Mouse (Mus musculus) stomach, postnatal 0 days (tissue): ENCODE measurements at regions not wholly inside any gene's neighbourhood (a gene's known extent, or its start where the extent isn't known, plus 50 kb on each side); places are given as distances from the start of the nearest gene placed in this dataset.

ENCODE experiments used
- ATAC-seq: fragments of 200-750 bp; cut with Nextera tagmentation; 2 replicates; pipeline ENCODE4 v1.8.0; 2017; ENCODE audit not compliant: low FRiP score, low TSS enrichment
- DNase-seq: peaks from one replicate; pipeline ENCODE4 v3.0.0-alpha.2; 2016; ENCODE audit warnings: low spot score
- H3K27ac ChIP-seq: fragments of 300-500 bp; sonication (generic); replicated peaks from 2 replicates; pipeline ENCODE4 v1.5.1; 2014; ENCODE audit warnings: mild to moderate bottlenecking, control low read depth
- H3K27me3 ChIP-seq: fragments of 300-500 bp; sonication (generic); 2 replicates; pipeline ENCODE4 v1.6.1; 2014; ENCODE audit warnings: low read length; ENCODE audit not compliant: control insufficient read depth, insufficient read depth
- H3K36me3 ChIP-seq: fragments of 300-500 bp; sonication (generic); 2 replicates; pipeline ENCODE4 v1.6.1; 2014; ENCODE audit warnings: low read length, mixed read lengths; ENCODE audit not compliant: control insufficient read depth, insufficient read depth
- H3K4me1 ChIP-seq: fragments of 300-500 bp; sonication (generic); replicated peaks from 2 replicates; pipeline ENCODE4 v1.6.1; 2014; ENCODE audit warnings: antibody characterized with exemption; ENCODE audit not compliant: control insufficient read depth, insufficient read depth
- H3K4me2 ChIP-seq: fragments of 300-500 bp; sonication (generic); replicated peaks from 2 replicates; pipeline ENCODE4 v1.6.1; 2014; ENCODE audit warnings: low read depth, mild to moderate bottlenecking, control low read depth, moderate library complexity
- H3K4me3 ChIP-seq: fragments of 300-500 bp; sonication (generic); 2 replicates; pipeline ENCODE4 v1.5.1; 2014; ENCODE audit warnings: low read depth, low read length, control low read depth
- H3K9ac ChIP-seq: fragments of 300-500 bp; sonication (generic); 2 replicates; pipeline ENCODE4 v1.6.1; 2014; ENCODE audit warnings: mild to moderate bottlenecking, low read length, control low read depth, mixed read lengths
- H3K9me3 ChIP-seq: fragments of 300-500 bp; sonication (generic); 2 replicates; pipeline ENCODE4 v1.6.1; 2016; ENCODE audit warnings: low read length; ENCODE audit not compliant: control insufficient read depth
- CTCF ChIP-seq: IDR thresholded peaks from 2 replicates; pipeline ENCODE4 v1.5.1; 2016; ENCODE audit warnings: antibody characterized with exemption, low read depth, mild to moderate bottlenecking, moderate library complexity
- EP300 ChIP-seq: optimal IDR thresholded peaks from 2 replicates; pipeline ENCODE3; 2016; ENCODE audit warnings: antibody characterized with exemption
- WGBS: fragments of 180-500 bp; shearing (Covaris S2); extraction: QIAGEN DNeasy Blood & Tissue Kit; methylation state at CpG from one replicate; pipeline ENCODE4 v1.1.7; 2014; 5-methylcytosine and 5-hydroxymethylcytosine counted together

GRCm38 (mm10) chr3:70321161-70321657 is 313.8 kb downstream of the Otol1 start:
- H3K4me3 ChIP-seq = no peak overlapping the region
- no peaks in the 10 kb centered on the region for H3K27me3 ChIP-seq
- DNase-seq (no peak), ATAC-seq (no peak)
- H3K4me1 ChIP-seq = no peaks in the 10 kb centered on the region
- H3K36me3 ChIP-seq = no peaks in the 10 kb centered on the region
- H3K9me3 ChIP-seq = no peaks in the 10 kb centered on the region
- TF ChIP-seq EP300 = no peak
- TF ChIP-seq CTCF = no peak
- H3K4me2 ChIP-seq = no peak overlapping the region
- H3K27ac ChIP-seq = no peak overlapping the region
- no peak overlapping the region for H3K9ac ChIP-seq

- Histone ChIP-seq H3K4me3 (no peak overlapping the region), H3K27ac (no peak overlapping the region), H3K27me3 (no peaks in the 10 kb centered on the region), H3K9ac (no peak overlapping the region), H3K36me3 (no peaks in the 10 kb centered on the region), H3K4me2 (no peak overlapping the region), H3K4me1 (no peaks in the 10 kb centered on the region), H3K9me3 (no peaks in the 10 kb centered on the region)
- WGBS = 55% methylated on average over 2 of the region's 2 CpGs
- ATAC-seq (no peak), DNase-seq (no peak)
- TF ChIP-seq CTCF (no peak), EP300 (no peak)
Measured at GRCm38 (mm10) chr3:70324692-70325091, 317.3 kb downstream of the Otol1 start.
